Mouse (Mus musculus) testis, postnatal 10 days (tissue): ENCODE measurements around the gene Gemin2.
"Not testable (repeated sequence)": the region's sequence is repeated elsewhere in the genome, so short reads cannot be mapped to it uniquely, and the experiment has no call there.

ENCODE experiments used
- DNase-seq: peaks from one replicate; pipeline ENCODE4 v3.0.0; 2021; ENCODE audit warnings: low spot score

Gemin2 gene

GRCm38 (mm10) chr12:59058242-59058641 lies 45.0 kb downstream of the Gemin2 start:
- DNase-seq = not testable (repeated sequence)

- no peak for DNase-seq
Measured at GRCm38 (mm10) chr12:59060322-59060721, 47.1 kb downstream of the Gemin2 start.

- peak; percentile 81 for DNase-seq
Measured at GRCm38 (mm10) chr12:59060993-59061595, 47.9 kb downstream of the Gemin2 start, which contains the start of gene Trappc6b. Trappc6b (minus strand) TSS chr12:59061472.

- no peak for DNase-seq
Measured at GRCm38 (mm10) chr12:59064837-59065236, 51.6 kb downstream of the Gemin2 start.

- DNase-seq = no peak
Measured at GRCm38 (mm10) chr12:59065776-59066175, 52.6 kb downstream of the Gemin2 start.

- peak; percentile 95 for DNase-seq
Measured at GRCm38 (mm10) chr12:59066448-59067077, 53.4 kb downstream of the Gemin2 start, which contains the start of gene Pnn. Pnn (plus strand) TSS chr12:59066884.

- DNase-seq = peak; percentile 68
Measured at GRCm38 (mm10) chr12:59067095-59067494, 53.9 kb downstream of the Gemin2 start.

- DNase-seq = no peak
Measured at GRCm38 (mm10) chr12:59068791-59069190, 55.6 kb downstream of the Gemin2 start.

GRCm38 (mm10) chr12:59072286-59072685 lies 59.1 kb downstream of the Gemin2 start:
- no peak for DNase-seq

GRCm38 (mm10) chr12:59074052-59074451 lies 60.9 kb downstream of the Gemin2 start:
- DNase-seq = no peak

GRCm38 (mm10) chr12:59076996-59077395 lies 63.8 kb downstream of the Gemin2 start:
- DNase-seq = no peak

- DNase-seq = no peak
Measured at GRCm38 (mm10) chr12:59077883-59078282, 64.7 kb downstream of the Gemin2 start.
